Mouse (Mus musculus) myocyte (in vitro differentiated cells): ENCODE measurements around the gene Dixdc1.

ENCODE experiments used
- CEBPB ChIP-seq: IDR thresholded peaks from 2 replicates; pipeline ENCODE4 v1.6.1; 2011; ENCODE audit warnings: mild to moderate bottlenecking, moderate library complexity; ENCODE audit not compliant: poor library complexity, insufficient read depth, severe bottlenecking
- E2F4 ChIP-seq: IDR thresholded peaks from one replicate; pipeline ENCODE4 v1.6.1; 2011; ENCODE audit warnings: mild to moderate bottlenecking, control low read depth, moderate library complexity; ENCODE audit not compliant: insufficient read depth
- MAX ChIP-seq: IDR thresholded peaks from one replicate; pipeline ENCODE4 v1.6.1; 2011; ENCODE audit warnings: low read depth, mild to moderate bottlenecking, control low read depth
- MYOD1 ChIP-seq, 3 experiments: IDR thresholded peaks; one replicate each; pipeline ENCODE4 v1.6.1; 2011; ENCODE audit warnings: control low read depth in 2 of 3, low read depth in 2 of 3, mild to moderate bottlenecking in 2 of 3, moderate library complexity in 1 of 3; ENCODE audit not compliant: insufficient read length in 2 of 3, control insufficient read depth in 1 of 3
- MYOG ChIP-seq, 3 experiments: IDR thresholded peaks; one replicate each; pipeline ENCODE4 v1.6.1; 2011; ENCODE audit warnings: control low read depth in 2 of 3, low read depth in 2 of 3, mild to moderate bottlenecking in 2 of 3; ENCODE audit not compliant: insufficient read length in 2 of 3, control insufficient read depth in 1 of 3, insufficient read depth in 1 of 3
- POLR2A ChIP-seq: IDR thresholded peaks from one replicate; pipeline ENCODE4 v1.6.1; 2011; ENCODE audit warnings: low read depth, mild to moderate bottlenecking, control low read depth, moderate library complexity; ENCODE audit not compliant: insufficient read length
- POLR2AphosphoS2 ChIP-seq: IDR thresholded peaks from one replicate; pipeline ENCODE4 v1.6.1; 2011; ENCODE audit warnings: low read depth, control low read depth; ENCODE audit not compliant: insufficient read length
- SRF ChIP-seq: IDR thresholded peaks from one replicate; pipeline ENCODE4 v1.6.1; 2011; ENCODE audit warnings: low read depth; ENCODE audit not compliant: control insufficient read depth, insufficient read length
- TCF12 ChIP-seq: IDR thresholded peaks from one replicate; pipeline ENCODE4 v1.6.1; 2011; ENCODE audit warnings: mild to moderate bottlenecking, control low read depth; ENCODE audit not compliant: poor library complexity, insufficient read depth, severe bottlenecking
- TCF3 ChIP-seq: IDR thresholded peaks from one replicate; pipeline ENCODE4 v1.6.1; 2011; ENCODE audit warnings: low read depth, control low read depth; ENCODE audit not compliant: insufficient read length
- USF1 ChIP-seq: IDR thresholded peaks from one replicate; pipeline ENCODE4 v1.6.1; 2011; ENCODE audit warnings: low read depth, mild to moderate bottlenecking, control low read depth, moderate library complexity

GRCm38 (mm10) chr9:50718878-50719277, 20.4 kb downstream of the Dixdc1 start:
- no peak for TF ChIP-seq SRF
- TF ChIP-seq POLR2A = no peak
- TF ChIP-seq USF1 = no peak
- no peak for TF ChIP-seq MAX
- no peak for TF ChIP-seq TCF3
- TF ChIP-seq TCF12 = no peak
- TF ChIP-seq E2F4 = no peak
- TF ChIP-seq MYOG (IDR thresholded peaks at IDR 0.05; ENCODE audit: control insufficient read depth in 1 of 3, insufficient read depth in 1 of 3, insufficient read length in 2 of 3, low read depth in 2 of 3) = no peak
- TF ChIP-seq POLR2AphosphoS2 = no peak
- TF ChIP-seq MYOD1 (IDR thresholded peaks at IDR 0.05; ENCODE audit: control insufficient read depth in 1 of 3, insufficient read length in 2 of 3, low read depth in 2 of 3) = no peak
- no peak for TF ChIP-seq CEBPB
